Mouse (Mus musculus) embryonic facial prominence, embryonic 14.5 days (tissue): ENCODE results near the gene Ddx46. TPM values are rescaled to one million over a fixed set of nuclear protein-coding genes. Genes with fewer than 3 reads are reported as not detected.

ENCODE experiments used
- ATAC-seq: fragments of 200-750 bp; cut with Nextera tagmentation; 2 replicates; pipeline ENCODE4 v1.8.0; 2017; ENCODE audit warnings: low read depth, moderate number of reproducible peaks, moderate TSS enrichment
- DNase-seq: peaks from one replicate; pipeline ENCODE4 v3.0.0-alpha.2; 2015; ENCODE audit warnings: low spot score
- H3K27ac ChIP-seq: fragments of 300-500 bp; sonication (generic); replicated peaks from 2 replicates; pipeline ENCODE4 v1.5.1; 2014; ENCODE audit warnings: low read depth, mild to moderate bottlenecking, low read length, moderate library complexity
- H3K27me3 ChIP-seq: fragments of 300-500 bp; sonication (generic); replicated peaks from 2 replicates; pipeline ENCODE4 v1.6.1; 2014; ENCODE audit warnings: low read length; ENCODE audit not compliant: control insufficient read depth, insufficient read depth
- H3K36me3 ChIP-seq: fragments of 300-500 bp; sonication (generic); 2 replicates; pipeline ENCODE4 v1.6.1; 2014; ENCODE audit warnings: low read length, mixed read lengths; ENCODE audit not compliant: control insufficient read depth, insufficient read depth
- H3K4me1 ChIP-seq: fragments of 300-500 bp; sonication (generic); 2 replicates; pipeline ENCODE4 v1.6.1; 2014; ENCODE audit warnings: antibody characterized with exemption, low read length; ENCODE audit not compliant: control insufficient read depth, insufficient read depth
- H3K4me2 ChIP-seq: fragments of 300-500 bp; sonication (generic); 2 replicates; pipeline ENCODE4 v1.6.1; 2014; ENCODE audit warnings: low read depth, mild to moderate bottlenecking, low read length, moderate library complexity, mixed read lengths
- H3K4me3 ChIP-seq: fragments of 300-500 bp; sonication (generic); 2 replicates; pipeline ENCODE4 v1.5.1; 2014; ENCODE audit warnings: low read depth, mild to moderate bottlenecking, low read length
- H3K9ac ChIP-seq: fragments of 300-500 bp; sonication (generic); 2 replicates; pipeline ENCODE4 v1.6.1; 2014; ENCODE audit warnings: low read depth, mild to moderate bottlenecking, low read length, moderate library complexity, mixed read lengths
- H3K9me3 ChIP-seq: fragments of 300-500 bp; sonication (generic); 2 replicates; pipeline ENCODE4 v1.6.1; 2016; ENCODE audit warnings: low read length; ENCODE audit not compliant: control insufficient read depth
- WGBS: fragments of 180-500 bp; shearing (Covaris S2); extraction: QIAGEN DNeasy Blood & Tissue Kit; methylation state at CpG from one replicate; pipeline ENCODE4 v1.1.7; 2014; 5-methylcytosine and 5-hydroxymethylcytosine counted together
- polyA plus RNA-seq: library from polyadenylated mRNA; unstranded; fragments of >200 nt; fragmentation: Nextera tagmentation; extraction: Ambion mirVana; gene quantifications from 2 replicates; pipeline ENCODE4 v1.2.1, GENCODE M21; 2014

Ddx46 gene
- polyA plus RNA-seq, result 32.0 and 38.7 TPM in 2 replicates

DNA sequence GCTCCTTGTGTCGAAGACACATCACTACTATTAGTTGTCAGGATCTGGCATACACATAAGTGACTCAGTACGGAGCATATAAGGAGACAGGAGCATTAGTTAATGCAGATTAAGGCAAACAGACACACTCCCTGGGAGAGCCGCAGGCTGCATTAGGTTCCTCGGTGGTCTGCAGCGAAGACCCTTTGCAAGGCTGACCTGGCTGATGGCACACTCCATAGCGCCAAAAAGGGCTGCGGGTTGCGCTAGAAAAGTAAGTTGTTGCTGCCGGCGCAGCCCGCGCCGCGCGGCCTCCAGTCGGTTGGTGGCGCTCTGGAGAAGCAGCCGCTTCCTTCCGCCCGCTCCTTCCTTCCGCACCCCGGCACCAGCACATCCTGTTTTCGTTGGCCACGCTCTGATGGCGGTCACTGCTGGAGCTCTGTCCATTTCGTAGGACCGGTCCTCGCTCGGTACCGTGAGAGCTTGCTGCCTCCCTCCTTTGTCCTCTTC is at the start of gene Ddx46:
TSS of gene Ddx46 (plus strand) at position 389 of the 489 bp plus-strand sequence.
- no peaks in the 10 kb centered on the region for H3K9me3 ChIP-seq
- no peak within 1 kb of the TSS for H3K27ac ChIP-seq
- H3K4me2 ChIP-seq, result peak within 1 kb of the TSS; percentile 82
- DNase-seq, result peak; percentile 91
- ATAC-seq, result peak; percentile 95
- H3K27me3 ChIP-seq, result no peaks in the 10 kb centered on the region
- peak within 1 kb of the TSS; percentile 84 for H3K9ac ChIP-seq
- H3K4me3 ChIP-seq, result peak within 1 kb of the TSS; percentile 78
- peaks cover 8% of the 10 kb centered on the region for H3K4me1 ChIP-seq
- WGBS, result 4% methylated on average over 30 of the region's 30 CpGs
- H3K36me3 ChIP-seq, result peaks cover 44% of the 10 kb centered on the region

DNA sequence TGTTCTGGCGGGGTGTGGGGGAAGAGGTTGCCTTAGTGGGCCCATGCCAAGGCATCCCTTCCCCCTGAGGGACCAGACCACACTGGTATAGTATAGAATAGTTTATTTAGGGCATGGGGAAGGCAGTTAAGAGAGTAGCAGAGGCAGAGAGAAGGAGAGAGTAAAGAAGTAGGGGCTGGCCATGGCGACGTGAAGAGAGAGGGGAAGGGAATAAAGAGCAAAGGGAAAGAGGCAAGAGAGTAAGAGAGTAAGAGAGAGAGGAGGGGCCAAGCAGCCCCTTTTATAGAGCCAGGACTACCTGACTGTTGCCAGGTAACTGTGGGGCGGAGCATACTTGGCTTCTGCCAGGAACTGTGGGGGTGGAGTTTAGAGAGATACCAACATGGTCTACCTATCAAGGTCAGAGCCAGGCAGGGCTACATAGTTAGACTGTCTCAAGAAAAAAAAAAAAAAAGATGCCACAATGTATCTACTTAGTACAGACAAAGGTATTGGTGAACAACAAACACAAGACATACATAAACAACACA is 42.8 kb upstream of the Ddx46 start:
- H3K4me2 ChIP-seq, result no peak overlapping the region
- H3K9ac ChIP-seq, result no peak overlapping the region
- WGBS, result 76% methylated on average over 4 of the region's 4 CpGs
- peaks cover 28% of the 10 kb centered on the region for H3K36me3 ChIP-seq
- H3K4me3 ChIP-seq, result no peak overlapping the region
- no peak for DNase-seq
- H3K4me1 ChIP-seq, result peaks cover 6% of the 10 kb centered on the region; the same call in 1 of the 2 replicates
- H3K9me3 ChIP-seq, result no peaks in the 10 kb centered on the region
- H3K27ac ChIP-seq, result no peak overlapping the region; the same call in 1 of the 2 replicates
- H3K27me3 ChIP-seq, result no peaks in the 10 kb centered on the region
- ATAC-seq, result no peak

- Histone ChIP-seq H3K27ac (peak overlapping the region; percentile 72), H3K4me2 (peak overlapping the region; percentile 77), H3K9me3 (no peaks in the 10 kb centered on the region), H3K27me3 (no peaks in the 10 kb centered on the region), H3K4me3 (peak overlapping the region; percentile 90), H3K36me3 (peaks cover 34% of the 10 kb centered on the region), H3K9ac (peak overlapping the region; percentile 93), H3K4me1 (peaks cover 6% of the 10 kb centered on the region; the same call in 1 of the 2 replicates)
- peak; percentile 99 for DNase-seq
- peak; percentile 99 for ATAC-seq
- 5% methylated on average over 28 of the region's 29 CpGs for WGBS
Measured at GRCm38 (mm10) chr13:55592512-55593253, 42.1 kb upstream of the Ddx46 start.

DNA sequence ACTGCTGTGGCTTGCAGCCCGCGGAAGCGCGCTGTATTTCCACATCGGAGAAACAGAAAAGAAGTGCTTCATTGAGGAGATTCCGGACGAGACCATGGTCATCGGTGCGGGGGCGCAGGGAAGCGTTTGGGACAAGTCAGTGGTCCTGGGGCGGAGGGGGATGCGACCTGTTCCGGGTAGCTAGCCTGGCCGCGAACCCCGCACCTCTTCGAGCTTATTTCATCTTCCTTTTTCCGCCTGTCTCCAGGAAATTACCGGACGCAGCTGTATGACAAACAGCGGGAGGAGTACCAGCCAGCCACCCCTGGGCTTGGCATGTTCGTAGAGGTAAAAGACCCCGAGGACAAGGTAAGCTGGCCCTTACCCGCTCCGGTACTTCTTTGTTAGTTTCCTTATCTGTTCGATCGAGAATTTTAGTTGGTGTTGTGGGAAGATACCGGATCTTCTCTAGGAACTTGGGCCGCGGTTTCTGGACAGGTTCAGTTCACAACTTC is 41.5 kb upstream of the Ddx46 start:
- no peaks in the 10 kb centered on the region for H3K27me3 ChIP-seq
- ATAC-seq (peak; percentile 19), DNase-seq (no peak)
- peak overlapping the region; percentile 71 for H3K27ac ChIP-seq
- H3K36me3 ChIP-seq, result peaks cover 39% of the 10 kb centered on the region
- H3K9ac ChIP-seq, result peak overlapping the region; percentile 93
- H3K9me3 ChIP-seq, result no peaks in the 10 kb centered on the region
- peak overlapping the region; percentile 77 for H3K4me2 ChIP-seq
- H3K4me1 ChIP-seq, result peaks cover 6% of the 10 kb centered on the region; the same call in 1 of the 2 replicates
- under 1% methylated on average over 31 of the region's 31 CpGs for WGBS
- H3K4me3 ChIP-seq, result peak overlapping the region; percentile 90

GRCm38 (mm10) chr13:55595375-55595774 is 39.5 kb upstream of the Ddx46 start:
- Histone ChIP-seq H3K9me3 (no peaks in the 10 kb centered on the region), H3K27ac (no peak overlapping the region), H3K4me3 (no peak overlapping the region), H3K4me1 (peaks cover 6% of the 10 kb centered on the region; the same call in 1 of the 2 replicates), H3K4me2 (no peak overlapping the region), H3K27me3 (no peaks in the 10 kb centered on the region), H3K9ac (no peak overlapping the region), H3K36me3 (peaks cover 39% of the 10 kb centered on the region)
- ATAC-seq (no peak), DNase-seq (no peak)
- WGBS, result 93% methylated on average over 12 of the region's 12 CpGs

GRCm38 (mm10) chr13:55596802-55597201 is 38.0 kb upstream of the Ddx46 start:
- H3K4me3 ChIP-seq, result no peak overlapping the region
- 96% methylated on average over 12 of the region's 12 CpGs for whole genome bisulfite sequencing
- H3K4me1 ChIP-seq, result peaks cover 12% of the 10 kb centered on the region
- no peaks in the 10 kb centered on the region for H3K27me3 ChIP-seq
- DNase-seq, result no peak
- no peak for ATAC-seq
- no peak overlapping the region for H3K4me2 ChIP-seq
- peaks cover 39% of the 10 kb centered on the region for H3K36me3 ChIP-seq
- no peak overlapping the region for H3K9ac ChIP-seq
- H3K9me3 ChIP-seq, result no peaks in the 10 kb centered on the region
- no peak overlapping the region for H3K27ac ChIP-seq

- Histone ChIP-seq H3K9me3 (no peaks in the 10 kb centered on the region), H3K4me2 (peak within 1 kb of the TSS; percentile 68), H3K27ac (no peak within 1 kb of the TSS; the same call in 1 of the 2 replicates), H3K4me3 (peak within 1 kb of the TSS; percentile 90), H3K4me1 (peaks cover 6% of the 10 kb centered on the region), H3K9ac (peak within 1 kb of the TSS; percentile 85), H3K36me3 (peaks cover 41% of the 10 kb centered on the region), H3K27me3 (no peaks in the 10 kb centered on the region)
- ATAC-seq, result peak; percentile 92
- DNase-seq, result peak; percentile 86
- WGBS, result 11% methylated on average over 37 of the region's 51 CpGs
Measured at GRCm38 (mm10) chr13:55599566-55600540, 35.0 kb upstream of the Ddx46 start, which contains the start of gene B4galt7. TSS of gene B4galt7 (plus strand) at chr13:55599896.

DNA sequence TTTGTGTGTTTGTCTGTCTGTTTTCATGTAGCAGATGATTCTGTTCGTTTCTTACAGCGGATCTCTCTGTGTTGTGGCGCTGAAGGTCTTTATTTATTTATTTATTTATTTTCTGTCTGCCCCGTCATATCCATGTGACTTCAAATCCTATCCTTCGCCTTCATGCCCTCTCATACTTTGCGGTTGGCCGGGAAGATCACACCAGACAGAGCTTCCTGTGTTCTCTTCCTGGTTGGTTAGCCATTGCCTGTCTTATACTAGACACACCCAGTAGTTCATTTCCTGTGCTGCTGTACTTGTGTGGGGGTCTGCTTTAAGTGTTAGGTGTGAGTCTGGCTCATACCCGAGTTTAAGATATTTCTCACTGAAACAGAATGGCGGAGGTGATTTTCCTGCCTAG is 34.2 kb upstream of the Ddx46 start:
- Histone ChIP-seq H3K4me1 (peaks cover 6% of the 10 kb centered on the region), H3K27me3 (no peaks in the 10 kb centered on the region), H3K9me3 (no peaks in the 10 kb centered on the region), H3K4me2 (peak overlapping the region; percentile 68), H3K36me3 (peaks cover 39% of the 10 kb centered on the region), H3K9ac (peak overlapping the region; percentile 85), H3K27ac (no peak overlapping the region), H3K4me3 (peak overlapping the region; percentile 90)
- 16% methylated on average over 9 of the region's 9 CpGs for WGBS
- no peak for ATAC-seq
- DNase-seq, result peak; percentile 16
